Mouse (Mus musculus): ENCODE measurements around the gene Hic1.

The Hic1 gene

GRCm38 (mm10) chr11:75167643-75168589 lies 1.4 kb downstream of the Hic1 start:
- no peak for DNase-seq (ENCODE audit: low spot score)

- DNase-seq (ENCODE audit: low spot score): no peak
Observed at GRCm38 (mm10) chr11:75166861-75167642, 2.3 kb downstream of the Hic1 start.

- DNase-seq (ENCODE audit: low spot score): no peak
Observed at GRCm38 (mm10) chr11:75166193-75166842, 3.0 kb downstream of the Hic1 start.

GRCm38 (mm10) chr11:75165441-75166192 lies 3.7 kb downstream of the Hic1 start:
- DNase-seq (ENCODE audit: low spot score): no peak

- DNase-seq (ENCODE audit: low spot score): no peak
Observed at GRCm38 (mm10) chr11:75164750-75165149, 4.6 kb downstream of the Hic1 start.

GRCm38 (mm10) chr11:75164051-75164450 lies 5.3 kb downstream of the Hic1 start:
- DNase-seq (ENCODE audit: low spot score): no peak

- DNase-seq (ENCODE audit: low spot score): no peak
Observed at GRCm38 (mm10) chr11:75163379-75163778, 5.9 kb downstream of the Hic1 start.

GRCm38 (mm10) chr11:75162591-75163080 lies 6.7 kb downstream of the Hic1 start:
- no peak for DNase-seq (ENCODE audit: low spot score)

- DNase-seq (ENCODE audit: low spot score): no peak
Observed at GRCm38 (mm10) chr11:75161417-75162008, 7.8 kb downstream of the Hic1 start.

GRCm38 (mm10) chr11:75160954-75161353 lies 8.4 kb downstream of the Hic1 start:
- no peak for DNase-seq (ENCODE audit: low spot score)

GRCm38 (mm10) chr11:75159564-75159963 lies 9.8 kb downstream of the Hic1 start:
- no peak for DNase-seq (ENCODE audit: low spot score)

- no peak for DNase-seq (ENCODE audit: low spot score)
Observed at GRCm38 (mm10) chr11:75158432-75158831, 10.9 kb downstream of the Hic1 start.

GRCm38 (mm10) chr11:75157901-75158300 lies 11.4 kb downstream of the Hic1 start:
- no peak for DNase-seq (ENCODE audit: low spot score)

GRCm38 (mm10) chr11:75157037-75157436 lies 12.3 kb downstream of the Hic1 start:
- no peak for DNase-seq (ENCODE audit: low spot score)

GRCm38 (mm10) chr11:75156416-75156815 lies 12.9 kb downstream of the Hic1 start:
- no peak for DNase-seq (ENCODE audit: low spot score)

- DNase-seq (ENCODE audit: low spot score): no peak
Observed at GRCm38 (mm10) chr11:75155985-75156384, 13.3 kb downstream of the Hic1 start.

- no peak for DNase-seq (ENCODE audit: low spot score)
Observed at GRCm38 (mm10) chr11:75154053-75154585, 15.2 kb downstream of the Hic1 start.

- DNase-seq (ENCODE audit: low spot score): no peak
Observed at GRCm38 (mm10) chr11:75152603-75153557, 16.4 kb downstream of the Hic1 start.

- no peak for DNase-seq (ENCODE audit: low spot score)
Observed at GRCm38 (mm10) chr11:75150346-75150745, 19.0 kb downstream of the Hic1 start.
